Mouse (Mus musculus) thymus, adult 2 months (tissue): ENCODE results near the gene Anks1b. TPM values are rescaled to one million over a fixed set of nuclear protein-coding genes. Genes with fewer than 3 reads are reported as not detected.

Experiments
- DNase-seq: peaks from one replicate; pipeline ENCODE4 v3.0.0; 2021
- H3K27ac ChIP-seq: fragments of 200-500 bp; 2 replicates; pipeline ENCODE4 v1.5.1; 2012; ENCODE audit warnings: low read length, control low read depth; ENCODE audit not compliant: control insufficient read depth, insufficient read depth
- H3K27me3 ChIP-seq: fragments of 200-500 bp; 2 replicates; pipeline ENCODE4 v1.6.1; 2012; ENCODE audit warnings: mild to moderate bottlenecking, low read length, moderate library complexity, mixed read lengths; ENCODE audit not compliant: control insufficient read depth, insufficient read depth
- H3K36me3 ChIP-seq: fragments of 200-500 bp; 2 replicates; pipeline ENCODE4 v1.6.1; 2012; ENCODE audit warnings: mild to moderate bottlenecking, low read length, moderate library complexity; ENCODE audit not compliant: control insufficient read depth, insufficient read depth
- H3K4me1 ChIP-seq: fragments of 200-500 bp; replicated peaks from 2 replicates; pipeline ENCODE4 v1.6.1; 2012; ENCODE audit warnings: low read length; ENCODE audit not compliant: control insufficient read depth, insufficient read depth
- H3K4me3 ChIP-seq: fragments of 200-500 bp; 2 replicates; pipeline ENCODE4 v1.5.1; 2012; ENCODE audit warnings: mild to moderate bottlenecking, low read length, control low read depth, moderate library complexity; ENCODE audit not compliant: control insufficient read depth, insufficient read depth
- CTCF ChIP-seq: fragments of 200-500 bp; IDR thresholded peaks from 2 replicates; pipeline ENCODE4 v1.5.1; 2012; ENCODE audit warnings: mild to moderate bottlenecking, control low read depth, low read length, moderate library complexity, borderline replicate concordance; ENCODE audit not compliant: control insufficient read depth, poor library complexity, insufficient read depth; ENCODE audit errors: extremely low read depth
- POLR2A ChIP-seq: fragments of 200-500 bp; IDR thresholded peaks from 2 replicates; pipeline ENCODE4 v1.6.1; 2012; ENCODE audit warnings: mild to moderate bottlenecking, low read length, control low read depth, moderate library complexity; ENCODE audit not compliant: control insufficient read depth, poor library complexity, insufficient read depth; ENCODE audit errors: extremely low read depth
- WGBS: fragments of 180-500 bp; shearing (Covaris S2); methylation state at CpG from one replicate; pipeline ENCODE4 v1.1.7; 2018; 5-methylcytosine and 5-hydroxymethylcytosine counted together
- polyA plus RNA-seq: library from polyadenylated mRNA; depleted of rRNA; stranded (reverse); fragments of >200 nt; gene quantifications from 2 replicates; pipeline ENCODE4 v1.2.3, GENCODE M21; 2012

Anks1b gene
- polyA plus RNA-seq, 1 experiment, result 0.24 TPM

DNA sequence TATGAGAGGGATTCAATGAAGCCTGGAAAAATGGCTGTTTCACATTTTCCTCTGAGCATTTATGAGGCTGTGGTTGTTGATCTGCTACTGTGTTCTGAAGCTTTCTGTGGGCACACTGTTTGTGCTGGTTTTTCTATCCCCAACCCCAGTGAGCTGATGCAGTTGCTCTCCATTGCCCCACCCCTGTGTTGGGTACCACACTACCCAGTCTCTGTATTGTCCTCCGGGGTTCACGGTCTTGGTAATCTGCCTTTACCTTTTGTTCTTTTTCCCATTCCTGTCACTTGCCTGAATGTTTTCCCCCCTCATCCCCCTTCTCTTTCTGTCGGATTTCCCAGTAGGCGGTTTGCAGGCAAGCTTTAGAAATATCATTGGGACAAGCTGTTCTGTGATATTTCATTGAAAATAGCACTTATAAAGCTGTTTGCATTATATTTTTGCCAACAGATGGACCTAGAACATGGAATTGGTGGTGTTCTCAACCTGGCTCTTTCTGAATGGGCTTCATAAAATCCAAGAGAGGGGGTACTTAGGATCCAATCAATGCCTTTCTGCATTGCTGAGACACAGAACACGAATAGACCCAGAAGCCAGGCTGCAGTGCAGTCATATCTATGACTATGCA, 434.7 kb downstream of the Anks1b start:
- Histone ChIP-seq H3K27me3 (no peaks in the 10 kb centered on the region), H3K4me3 (no peak overlapping the region), H3K4me1 (no peaks in the 10 kb centered on the region), H3K27ac (no peak overlapping the region), H3K36me3 (no peaks in the 10 kb centered on the region)
- DNase-seq, result no peak
- 84% methylated on average over 5 of the region's 5 CpGs for WGBS
- TF ChIP-seq CTCF (no peak), POLR2A (no peak)

GRCm38 (mm10) chr10:90329781-90330180, 456.5 kb downstream of the Anks1b start:
- 93% methylated on average over 4 of the region's 4 CpGs for WGBS
- TF ChIP-seq CTCF (no peak), POLR2A (no peak)
- no peaks in the 10 kb centered on the region for H3K36me3 ChIP-seq
- no peaks in the 10 kb centered on the region for H3K4me1 ChIP-seq
- no peaks in the 10 kb centered on the region for H3K27me3 ChIP-seq
- no peak for DNase-seq
- H3K27ac ChIP-seq, result no peak overlapping the region
- no peak overlapping the region for H3K4me3 ChIP-seq

GRCm38 (mm10) chr10:90345394-90345793, 472.1 kb downstream of the Anks1b start:
- DNase-seq, result no peak
- Histone ChIP-seq H3K4me1 (no peaks in the 10 kb centered on the region), H3K27me3 (no peaks in the 10 kb centered on the region), H3K4me3 (no peak overlapping the region), H3K36me3 (no peaks in the 10 kb centered on the region), H3K27ac (no peak overlapping the region)
- WGBS, result 75% methylated on average over 1 of the region's 1 CpGs
- TF ChIP-seq CTCF, result no peak
- TF ChIP-seq POLR2A, result no peak

DNA sequence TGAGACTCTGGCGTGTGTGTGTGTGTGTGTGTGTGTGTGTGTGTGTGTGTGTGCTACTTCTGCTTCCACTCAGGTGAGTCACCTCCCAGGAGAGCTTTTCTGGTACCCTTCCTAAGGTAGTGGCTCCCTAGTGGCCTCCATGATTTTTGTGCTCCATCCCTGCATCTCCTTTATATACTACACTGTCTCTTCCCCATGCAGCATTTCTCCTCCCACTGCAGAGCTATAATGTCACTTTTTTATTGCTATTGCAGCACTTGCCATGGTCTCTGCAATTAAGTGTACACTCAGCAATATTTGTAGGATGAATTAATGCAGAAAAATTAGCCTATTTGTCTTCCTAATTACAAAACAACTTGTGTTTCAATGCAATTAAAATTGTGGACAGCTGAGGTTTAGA, 482.9 kb downstream of the Anks1b start:
- DNase-seq, result no peak
- WGBS, result 89% methylated on average over 1 of the region's 1 CpGs
- H3K4me3 ChIP-seq, result no peak overlapping the region
- H3K36me3 ChIP-seq, result no peaks in the 10 kb centered on the region
- TF ChIP-seq POLR2A, result no peak
- no peaks in the 10 kb centered on the region for H3K27me3 ChIP-seq
- no peaks in the 10 kb centered on the region for H3K4me1 ChIP-seq
- no peak overlapping the region for H3K27ac ChIP-seq

DNA sequence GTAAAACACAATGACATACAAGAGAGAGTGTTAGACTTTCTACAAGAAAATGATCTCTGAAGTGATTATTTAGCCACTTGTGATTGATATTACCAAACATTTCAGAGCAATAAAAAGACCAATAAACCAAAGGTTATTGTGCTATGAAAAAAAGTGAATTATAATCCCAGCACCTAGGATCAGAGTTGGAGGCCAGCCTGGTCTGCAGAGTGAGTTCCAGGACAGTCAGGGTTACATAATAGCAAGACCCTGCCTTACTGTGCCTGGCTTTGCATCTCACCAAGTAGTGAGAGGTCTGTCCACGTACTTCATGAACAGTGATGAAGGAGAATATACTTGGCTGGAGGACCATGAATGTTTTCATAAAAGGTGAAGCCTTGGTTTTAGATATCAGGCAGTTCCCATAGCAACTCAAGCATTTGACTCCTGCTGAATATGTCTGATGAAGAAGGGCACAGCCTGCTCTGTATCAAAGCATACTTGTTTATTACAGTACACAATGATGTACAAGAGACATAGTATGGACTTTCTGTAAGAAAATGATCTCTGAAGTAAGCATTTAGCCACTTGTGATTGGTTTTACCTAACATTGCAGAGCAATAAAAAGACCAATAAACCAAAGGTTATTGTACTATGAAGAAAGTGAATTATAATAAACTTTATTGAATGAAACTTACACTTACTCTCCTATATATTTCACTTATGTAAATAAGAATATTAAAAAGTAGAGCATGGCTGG, 484.0 kb downstream of the Anks1b start:
- WGBS, result 89% methylated on average over 1 of the region's 1 CpGs
- Histone ChIP-seq H3K4me3 (no peak overlapping the region), H3K4me1 (no peaks in the 10 kb centered on the region), H3K27me3 (no peaks in the 10 kb centered on the region), H3K27ac (no peak overlapping the region), H3K36me3 (no peaks in the 10 kb centered on the region)
- TF ChIP-seq POLR2A (no peak), CTCF (no peak)
- no peak for DNase-seq

- no peaks in the 10 kb centered on the region for H3K27me3 ChIP-seq
Measured at GRCm38 (mm10) chr10:90369015-90369414, 495.7 kb downstream of the Anks1b start.

More at GRCm38 (mm10) chr10:90369015-90369414, 495.7 kb downstream of the Anks1b start:
- no peak for DNase-seq
- WGBS, result 93% methylated on average over 7 of the region's 7 CpGs
- H3K4me3 ChIP-seq, result no peak overlapping the region
- TF ChIP-seq CTCF, result no peak
- no peak for TF ChIP-seq POLR2A
- no peaks in the 10 kb centered on the region for H3K4me1 ChIP-seq
- H3K36me3 ChIP-seq, result no peaks in the 10 kb centered on the region
- no peak overlapping the region for H3K27ac ChIP-seq
